Mouse (Mus musculus) spleen, adult 2 months (tissue): Measurements from ENCODE around the gene Ang6.
"Not testable (repeated sequence)": the region's sequence is repeated elsewhere in the genome, so short reads cannot be mapped to it uniquely, and the experiment has no call there.

ENCODE experiments used
- CTCF ChIP-seq: fragments of 200-500 bp; IDR thresholded peaks from 2 replicates; pipeline ENCODE4 v1.5.1; 2011; ENCODE audit warnings: mild to moderate bottlenecking, inconsistent platforms; ENCODE audit not compliant: insufficient read depth, insufficient read length, insufficient replicate concordance; ENCODE audit errors: extremely low read depth
- POLR2A ChIP-seq: fragments of 200-500 bp; IDR thresholded peaks from 2 replicates; pipeline ENCODE4 v1.6.1; 2011; ENCODE audit warnings: low read depth, low read length, inconsistent platforms

DNA sequence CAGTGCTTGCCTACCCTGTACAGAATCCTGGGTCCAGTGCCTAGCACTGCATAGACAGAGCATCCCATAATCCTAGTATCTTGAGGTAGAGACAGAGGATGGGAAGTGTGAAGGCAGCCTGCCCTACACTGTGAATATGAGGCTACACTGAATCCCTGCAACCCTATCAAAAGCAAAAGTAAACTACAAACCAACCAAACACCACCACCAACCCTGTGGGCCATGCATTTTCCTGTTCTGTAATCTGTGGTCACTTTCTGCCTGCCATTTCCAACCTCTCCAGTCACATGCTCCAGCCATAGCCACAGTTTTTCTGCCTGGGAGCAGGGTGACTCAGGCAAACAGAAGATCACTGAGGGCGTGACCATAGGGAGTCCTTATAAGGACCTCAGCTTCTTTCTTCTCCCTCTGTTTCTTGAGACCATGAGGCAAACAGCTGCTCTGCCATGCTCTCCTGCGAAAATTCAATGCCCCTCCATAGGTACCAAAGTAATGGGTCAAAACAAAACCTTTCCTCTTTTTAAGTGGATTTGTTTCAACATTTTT, 3.5 kb downstream of the Ang6 start:
- TF ChIP-seq POLR2A, CTCF: not testable (repeated sequence)
